Mouse (Mus musculus) megakaryocyte, embryonic 14.5 days (primary cell): Measurements from ENCODE around the gene Rrp9.

Source experiments
- FLI1 ChIP-seq: IDR thresholded peaks from 2 replicates; pipeline ENCODE4 v1.6.1; 2012; ENCODE audit warnings: low read length, inconsistent platforms, mixed read lengths
- GATA1 ChIP-seq: IDR thresholded peaks from 3 replicates; pipeline ENCODE4 v1.6.1; 2012; ENCODE audit warnings: mixed read lengths, low read length, inconsistent platforms, borderline replicate concordance

DNA sequence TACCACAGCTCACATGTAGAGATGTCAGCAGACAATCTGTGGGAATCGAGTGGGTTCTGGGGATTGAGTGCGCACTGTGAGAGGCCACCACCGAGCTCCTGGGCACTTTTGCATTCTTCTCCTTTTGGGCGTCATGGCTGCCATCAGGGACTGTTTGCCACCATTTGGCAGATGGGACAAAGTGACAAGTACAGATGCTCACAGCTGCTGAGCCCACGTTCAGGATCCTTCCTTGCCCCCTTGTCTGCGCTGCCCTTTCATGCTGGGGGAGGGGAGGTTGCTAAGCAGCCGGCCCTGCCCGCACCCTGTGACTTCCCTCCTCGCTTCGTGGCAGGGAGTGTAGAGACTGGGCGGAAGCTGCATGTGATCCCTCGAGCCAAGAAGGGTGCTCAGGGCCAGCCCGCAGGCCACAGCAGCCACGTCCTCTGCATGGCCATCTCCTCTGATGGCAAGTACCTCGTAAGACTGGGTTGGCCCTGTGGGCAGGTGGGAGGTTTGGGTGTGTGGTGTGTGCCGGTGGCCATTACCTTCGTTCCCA lies 6.9 kb downstream of the Rrp9 start:
- TF ChIP-seq GATA1: no peak
- no peak for TF ChIP-seq FLI1
